Mouse (Mus musculus): Measurements from ENCODE around the gene Socs5.
"Not testable (repeated sequence)": the region's sequence is repeated elsewhere in the genome, so short reads cannot be mapped to it uniquely, and the experiment has no call there.

Socs5 gene

GRCm38 (mm10) chr17:87107623-87108221 is at the start of gene Socs5:
Gene Socs5 (plus strand): TSS chr17:87107679.
- DNase-seq: peak in 1 of 2 experiments; percentile 71

- no peak for DNase-seq
These were observed 44.8 kb upstream of the Socs5 start for GRCm38 (mm10) chr17:87062639-87063038.

- DNase-seq: no peak
These were observed 44.0 kb upstream of the Socs5 start for GRCm38 (mm10) chr17:87063461-87063860.

- peak; percentile 31 to 46 for DNase-seq
These were observed 43.5 kb upstream of the Socs5 start for GRCm38 (mm10) chr17:87063969-87064368.

GRCm38 (mm10) chr17:87068997-87069396 is 38.5 kb upstream of the Socs5 start:
- no peak for DNase-seq

- not testable (repeated sequence) for DNase-seq
These were observed 35.3 kb upstream of the Socs5 start for GRCm38 (mm10) chr17:87072183-87072582.

- DNase-seq: no peak
These were observed 34.6 kb upstream of the Socs5 start for GRCm38 (mm10) chr17:87072766-87073440.

- DNase-seq: no peak
These were observed 34.0 kb upstream of the Socs5 start for GRCm38 (mm10) chr17:87073470-87073869.

- DNase-seq: not testable (repeated sequence)
These were observed 29.3 kb upstream of the Socs5 start for GRCm38 (mm10) chr17:87078217-87078616.

GRCm38 (mm10) chr17:87080724-87081123 is 26.8 kb upstream of the Socs5 start:
- DNase-seq: no peak

- DNase-seq: no peak
These were observed 24.9 kb upstream of the Socs5 start for GRCm38 (mm10) chr17:87082547-87082946.

- DNase-seq: no peak
These were observed 23.8 kb upstream of the Socs5 start for GRCm38 (mm10) chr17:87083671-87084070.

- no peak for DNase-seq
These were observed 21.8 kb upstream of the Socs5 start for GRCm38 (mm10) chr17:87085726-87086125.

GRCm38 (mm10) chr17:87089296-87089695 is 18.2 kb upstream of the Socs5 start:
- no peak for DNase-seq

- no peak for DNase-seq
These were observed 14.4 kb upstream of the Socs5 start for GRCm38 (mm10) chr17:87093061-87093460.

GRCm38 (mm10) chr17:87096951-87097350 is 10.5 kb upstream of the Socs5 start:
- no peak for DNase-seq

- DNase-seq: no peak
These were observed 9.9 kb upstream of the Socs5 start for GRCm38 (mm10) chr17:87097576-87097975.

GRCm38 (mm10) chr17:87100947-87101346 is 6.5 kb upstream of the Socs5 start:
- no peak for DNase-seq

- DNase-seq: no peak
These were observed 4.8 kb upstream of the Socs5 start for GRCm38 (mm10) chr17:87102636-87103035.

GRCm38 (mm10) chr17:87103060-87103459 is 4.4 kb upstream of the Socs5 start:
- no peak for DNase-seq

GRCm38 (mm10) chr17:87104276-87104675 is 3.2 kb upstream of the Socs5 start:
- no peak for DNase-seq

GRCm38 (mm10) chr17:87105941-87106340 is 1.5 kb upstream of the Socs5 start:
- no peak for DNase-seq

- peak; percentile 89 to 91 for DNase-seq
These were observed 572 bp upstream of the Socs5 start for GRCm38 (mm10) chr17:87106691-87107523.
